Mouse (Mus musculus) brain, embryonic 14.5 days (tissue): ENCODE measurements around the gene Wbp2.

Experiments used
- CTCF ChIP-seq: fragments of 200-500 bp; IDR thresholded peaks from 2 replicates; pipeline ENCODE4 v1.5.1; 2012; ENCODE audit warnings: inconsistent platforms, mild to moderate bottlenecking, moderate library complexity, borderline replicate concordance; ENCODE audit not compliant: insufficient read depth, insufficient read length; ENCODE audit errors: extremely low read depth
- POLR2A ChIP-seq: fragments of 200-500 bp; IDR thresholded peaks from 2 replicates; pipeline ENCODE4 v1.6.1; 2012; ENCODE audit warnings: mild to moderate bottlenecking, inconsistent platforms, borderline replicate concordance; ENCODE audit not compliant: poor library complexity, insufficient read depth, insufficient read length, severe bottlenecking; ENCODE audit errors: extremely low read depth

- TF ChIP-seq CTCF = no peak
- TF ChIP-seq POLR2A = no peak
Observed at GRCm38 (mm10) chr11:116104006-116104646, 17.3 kb upstream of the Wbp2 start.
